Mouse (Mus musculus): ENCODE data around the gene Ifitm6. TPM values are rescaled to one million over a fixed set of nuclear protein-coding genes. Genes with fewer than 3 reads are reported as not detected.
"Not testable (repeated sequence)": the region's sequence is repeated elsewhere in the genome, so short reads cannot be mapped to it uniquely, and the experiment has no call there.

The Ifitm6 gene
- total RNA-seq (2014; rRNA removed) (2.0 TPM in 1 of 2 replicates, not detected in the other), polyA plus RNA-seq (2015; fragmentation: Nextera tagmentation; extraction: Ambion mirVana) (0.34 and 0.38 TPM in 2 replicates)

- not testable (repeated sequence) for H3K27me3 ChIP-seq (ENCODE audit: insufficient read depth, low read length); DNase-seq
- 85% methylated on average over 1 of the region's 1 CpGs for WGBS
Observed at GRCm38 (mm10) chr7:141017824-141018223, at the start of gene Ifitm6. TSS of gene Ifitm6 (minus strand) at chr7:141017924.

GRCm38 (mm10) chr7:141064576-141064975 is 46.9 kb upstream of the Ifitm6 start:
- TF ChIP-seq CTCF (IDR thresholded peaks at IDR 0.05; ENCODE audit: low read depth): no peak
- H3K36me3 ChIP-seq (ENCODE audit: insufficient read depth): peaks cover 53% of the 10 kb centered on the region
- peaks cover 19% of the 10 kb centered on the region for H3K4me1 ChIP-seq (ENCODE audit: insufficient read depth)
- no peak overlapping the region for H3K27ac ChIP-seq (ENCODE audit: low read depth, low read length)
- 91% methylated on average over 7 of the region's 7 CpGs for WGBS
- no peak overlapping the region for H3K4me2 ChIP-seq (ENCODE audit: low read depth)
- no peak for DNase-seq
- no peak for ATAC-seq
- H3K4me3 ChIP-seq (ENCODE audit: low read depth, low read length): no peak overlapping the region
- H3K9ac ChIP-seq: no peak overlapping the region
- H3K9me3 ChIP-seq (ENCODE audit: low read length): no peaks in the 10 kb centered on the region
- H3K27me3 ChIP-seq (ENCODE audit: insufficient read depth, low read length): no peaks in the 10 kb centered on the region

More at GRCm38 (mm10) chr7:141017824-141018223, at the start of gene Ifitm6:
- not testable (repeated sequence) for H3K4me3 ChIP-seq (ENCODE audit: low read depth, low read length); H3K27ac ChIP-seq (ENCODE audit: low read depth, low read length); H3K4me2 ChIP-seq (ENCODE audit: low read depth); H3K4me1 ChIP-seq (ENCODE audit: insufficient read depth); H3K9me3 ChIP-seq (ENCODE audit: low read length); ATAC-seq; H3K36me3 ChIP-seq (ENCODE audit: insufficient read depth); H3K9ac ChIP-seq

GRCm38 (mm10) chr7:141064175-141064574 is 46.5 kb upstream of the Ifitm6 start:
- no peak for TF ChIP-seq CTCF (IDR thresholded peaks at IDR 0.05; ENCODE audit: low read depth)

GRCm38 (mm10) chr7:141063353-141063752 is 45.6 kb upstream of the Ifitm6 start:
- Histone ChIP-seq H3K4me2 (ENCODE audit: low read depth) (no peak overlapping the region), H3K36me3 (ENCODE audit: insufficient read depth) (peaks cover 48% of the 10 kb centered on the region), H3K9ac (no peak overlapping the region), H3K9me3 (ENCODE audit: low read length) (no peaks in the 10 kb centered on the region), H3K27me3 (ENCODE audit: insufficient read depth, low read length) (no peaks in the 10 kb centered on the region), H3K4me1 (ENCODE audit: insufficient read depth) (peaks cover 18% of the 10 kb centered on the region), H3K27ac (ENCODE audit: low read depth, low read length) (no peak overlapping the region), H3K4me3 (ENCODE audit: low read depth, low read length) (no peak overlapping the region)
- DNase-seq (no peak), ATAC-seq (no peak)
- 83% methylated on average over 3 of the region's 3 CpGs for WGBS
- TF ChIP-seq CTCF (IDR thresholded peaks at IDR 0.05; ENCODE audit: low read depth): no peak

More at GRCm38 (mm10) chr7:141064175-141064574, 46.5 kb upstream of the Ifitm6 start:
- ATAC-seq (no peak), DNase-seq (no peak)
- Histone ChIP-seq H3K27ac (ENCODE audit: low read depth, low read length) (no peak overlapping the region), H3K9me3 (ENCODE audit: low read length) (no peaks in the 10 kb centered on the region), H3K36me3 (ENCODE audit: insufficient read depth) (peaks cover 53% of the 10 kb centered on the region), H3K9ac (no peak overlapping the region), H3K4me2 (ENCODE audit: low read depth) (no peak overlapping the region), H3K4me1 (ENCODE audit: insufficient read depth) (peaks cover 18% of the 10 kb centered on the region), H3K27me3 (ENCODE audit: insufficient read depth, low read length) (no peaks in the 10 kb centered on the region), H3K4me3 (ENCODE audit: low read depth, low read length) (no peak overlapping the region)
- 88% methylated on average over 7 of the region's 7 CpGs for WGBS

GRCm38 (mm10) chr7:141062525-141062924 is 44.8 kb upstream of the Ifitm6 start:
- DNase-seq: no peak
- Histone ChIP-seq H3K9me3 (ENCODE audit: low read length) (no peaks in the 10 kb centered on the region), H3K27me3 (ENCODE audit: insufficient read depth, low read length) (no peaks in the 10 kb centered on the region), H3K4me3 (ENCODE audit: low read depth, low read length) (no peak overlapping the region), H3K4me1 (ENCODE audit: insufficient read depth) (peaks cover 18% of the 10 kb centered on the region), H3K36me3 (ENCODE audit: insufficient read depth) (peaks cover 39% of the 10 kb centered on the region), H3K27ac (ENCODE audit: low read depth, low read length) (no peak overlapping the region), H3K4me2 (ENCODE audit: low read depth) (peak overlapping the region; percentile 84), H3K9ac (no peak overlapping the region; the same call in 1 of the 2 replicates)
- TF ChIP-seq CTCF (IDR thresholded peaks at IDR 0.05; ENCODE audit: low read depth): no peak
- 73% methylated on average over 7 of the region's 7 CpGs for WGBS
- ATAC-seq: no peak

- Histone ChIP-seq H3K27me3 (ENCODE audit: insufficient read depth, low read length) (no peaks in the 10 kb centered on the region), H3K9ac (peak overlapping the region; percentile 99), H3K9me3 (ENCODE audit: low read length) (no peaks in the 10 kb centered on the region), H3K4me2 (ENCODE audit: low read depth) (peak overlapping the region; percentile 84), H3K4me1 (ENCODE audit: insufficient read depth) (peaks cover 18% of the 10 kb centered on the region), H3K4me3 (ENCODE audit: low read depth, low read length) (peak overlapping the region; percentile 85), H3K27ac (ENCODE audit: low read depth, low read length) (peak overlapping the region; percentile 92), H3K36me3 (ENCODE audit: insufficient read depth) (peaks cover 27% of the 10 kb centered on the region)
- DNase-seq: no peak
- no peak for TF ChIP-seq CTCF (IDR thresholded peaks at IDR 0.05; ENCODE audit: low read depth)
- whole genome bisulfite sequencing: 1% methylated on average over 37 of the region's 37 CpGs
- peak; percentile 33 for ATAC-seq
Observed at GRCm38 (mm10) chr7:141061269-141061692, 43.6 kb upstream of the Ifitm6 start.

- H3K9me3 ChIP-seq (ENCODE audit: low read length): no peaks in the 10 kb centered on the region
- 1% methylated on average over 72 of the region's 72 CpGs for WGBS
Observed at GRCm38 (mm10) chr7:141060426-141061242, 42.9 kb upstream of the Ifitm6 start, which contains the start of gene B4galnt4. TSS of gene B4galnt4 (plus strand) at chr7:141061104.

More at GRCm38 (mm10) chr7:141060426-141061242, 42.9 kb upstream of the Ifitm6 start, which contains the start of gene B4galnt4:
- ATAC-seq (peak; percentile 98), DNase-seq (peak; percentile 96)
- Histone ChIP-seq H3K36me3 (ENCODE audit: insufficient read depth) (peaks cover 20% of the 10 kb centered on the region), H3K27ac (ENCODE audit: low read depth, low read length) (peak within 1 kb of the TSS; percentile 92), H3K4me1 (ENCODE audit: insufficient read depth) (peaks cover 18% of the 10 kb centered on the region), H3K9ac (peak within 1 kb of the TSS; percentile 99), H3K27me3 (ENCODE audit: insufficient read depth, low read length) (no peaks in the 10 kb centered on the region), H3K4me3 (ENCODE audit: low read depth, low read length) (peak within 1 kb of the TSS; percentile 85), H3K4me2 (ENCODE audit: low read depth) (peak within 1 kb of the TSS; percentile 84)
- no peak for TF ChIP-seq CTCF (IDR thresholded peaks at IDR 0.05; ENCODE audit: low read depth)

All from forebrain, postnatal 0 days (tissue).